Mouse (Mus musculus): ENCODE results near the gene Tmtc2. TPM values are rescaled to one million over a fixed set of nuclear protein-coding genes. Genes with fewer than 3 reads are reported as not detected.

Gene Tmtc2
- not detected in 2 replicates for polyA plus RNA-seq (2012; ENCODE audit: insufficient read depth, insufficient read length, low replicate concordance, missing spikeins)

DNA sequence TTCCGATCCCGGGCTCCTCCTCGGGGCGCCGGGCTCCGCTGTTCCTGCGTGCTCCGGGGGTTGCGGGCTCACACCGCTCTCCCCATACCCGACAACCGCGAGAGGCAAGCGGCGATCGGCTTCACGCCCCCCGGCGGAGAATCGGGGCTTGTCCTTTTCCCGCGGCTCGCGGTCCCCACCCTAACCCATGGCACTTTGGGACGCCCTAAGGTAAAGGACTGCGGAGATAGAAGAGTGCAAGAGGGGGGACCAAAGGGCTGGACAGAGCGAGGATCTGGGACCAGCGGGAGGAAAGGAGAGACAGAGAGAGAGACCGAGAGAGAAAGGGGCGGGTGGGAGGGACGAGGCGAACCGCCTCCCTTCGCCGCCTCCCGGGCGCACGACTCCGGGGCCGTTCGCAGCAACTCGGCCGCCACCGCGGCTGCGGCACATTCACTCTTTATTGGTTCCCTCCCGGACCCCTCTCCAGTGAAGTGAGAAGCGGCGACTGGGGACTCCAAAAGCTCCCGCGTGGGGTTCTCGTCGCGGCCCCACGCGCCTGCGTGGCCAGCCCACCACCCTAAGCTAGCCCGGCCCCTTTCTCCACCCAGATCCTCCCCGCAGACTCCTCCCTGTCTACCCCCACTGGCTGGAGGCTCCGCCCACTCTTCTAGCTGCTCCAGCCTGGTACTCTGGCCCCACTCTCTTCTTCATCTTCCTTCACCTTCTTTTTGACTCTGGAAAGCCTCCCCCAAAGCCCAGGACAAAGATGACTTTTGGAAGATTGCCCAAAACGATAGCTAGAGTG lies at the start of gene Tmtc2:
Gene Tmtc2 (minus strand): TSS at position 544 of the 787 bp plus-strand sequence.
- under 1% methylated on average over 61 of the region's 61 CpGs for WGBS
- TF ChIP-seq CTCF (IDR thresholded peaks at IDR 0.05; ENCODE audit: insufficient read depth, low read depth, low read length) (no peak), POLR2A (IDR thresholded peaks at IDR 0.05; ENCODE audit: insufficient read depth, low read depth, low read length) (peak; percentile 78)
- H3K4me1 ChIP-seq (ENCODE audit: control insufficient read depth, insufficient read depth, low read length), result 0 out of 2 replicates have a peak, but pooled peaks cover 3% of the 10 kb centered on the region
- peak within 1 kb of the TSS; percentile 86 for H3K4me3 ChIP-seq (ENCODE audit: insufficient read depth, low read depth, low read length)
- H3K27ac ChIP-seq (ENCODE audit: insufficient read depth, low read depth, low read length), result peak within 1 kb of the TSS; percentile 76

DNA sequence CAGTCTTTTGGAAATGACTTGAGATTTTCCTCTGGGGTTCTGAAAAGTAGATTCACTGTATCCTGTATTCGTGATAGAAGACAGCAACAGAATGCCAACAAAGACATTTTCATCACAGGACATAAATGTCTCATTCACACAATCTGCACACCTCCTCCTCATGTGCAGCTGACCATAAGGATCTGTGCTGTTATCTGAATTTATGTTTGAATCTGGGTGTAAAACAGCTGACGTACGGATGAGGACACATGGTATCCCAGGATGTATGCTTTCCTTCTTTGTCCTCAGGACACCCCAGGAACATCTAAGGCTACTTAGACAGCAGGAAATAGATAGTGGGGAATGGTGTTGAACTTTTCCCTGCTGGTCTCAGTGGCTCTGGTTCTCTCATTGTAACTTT lies 37.9 kb upstream of the Tmtc2 start:
- no peak overlapping the region for H3K27ac ChIP-seq (ENCODE audit: insufficient read depth, low read depth, low read length)
- no peaks in the 10 kb centered on the region for H3K4me1 ChIP-seq (ENCODE audit: control insufficient read depth, insufficient read depth, low read length)
- no peak overlapping the region for H3K4me3 ChIP-seq (ENCODE audit: insufficient read depth, low read depth, low read length)
- WGBS, result 90% methylated on average over 3 of the region's 3 CpGs
- TF ChIP-seq POLR2A (IDR thresholded peaks at IDR 0.05; ENCODE audit: insufficient read depth, low read depth, low read length) (no peak), CTCF (IDR thresholded peaks at IDR 0.05; ENCODE audit: insufficient read depth, low read depth, low read length) (no peak)

DNA sequence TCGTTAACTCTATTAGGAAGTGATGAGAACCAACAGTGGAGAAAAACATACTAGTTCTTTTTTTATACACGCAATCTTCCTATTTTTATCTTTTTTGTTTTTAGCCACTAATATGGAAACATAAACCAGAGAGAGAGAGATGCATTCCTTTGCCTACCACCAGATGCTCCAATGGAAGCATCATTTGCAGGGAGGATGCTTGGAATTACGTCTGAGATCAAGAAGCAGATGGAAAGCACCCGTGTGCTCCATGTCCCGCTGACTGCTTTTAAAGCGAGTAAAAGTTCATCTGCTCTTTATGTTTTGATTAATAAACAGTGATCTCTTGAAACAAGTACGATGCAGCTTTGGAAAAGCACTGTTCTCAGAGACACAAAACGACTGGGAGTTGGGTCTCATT lies 24.6 kb upstream of the Tmtc2 start:
- TF ChIP-seq POLR2A (IDR thresholded peaks at IDR 0.05; ENCODE audit: insufficient read depth, low read depth, low read length) (no peak), CTCF (IDR thresholded peaks at IDR 0.05; ENCODE audit: insufficient read depth, low read depth, low read length) (no peak)
- no peak overlapping the region for H3K27ac ChIP-seq (ENCODE audit: insufficient read depth, low read depth, low read length)
- H3K4me3 ChIP-seq (ENCODE audit: insufficient read depth, low read depth, low read length), result no peak overlapping the region
- 77% methylated on average over 8 of the region's 8 CpGs for WGBS
- H3K4me1 ChIP-seq (ENCODE audit: control insufficient read depth, insufficient read depth, low read length), result no peaks in the 10 kb centered on the region

DNA sequence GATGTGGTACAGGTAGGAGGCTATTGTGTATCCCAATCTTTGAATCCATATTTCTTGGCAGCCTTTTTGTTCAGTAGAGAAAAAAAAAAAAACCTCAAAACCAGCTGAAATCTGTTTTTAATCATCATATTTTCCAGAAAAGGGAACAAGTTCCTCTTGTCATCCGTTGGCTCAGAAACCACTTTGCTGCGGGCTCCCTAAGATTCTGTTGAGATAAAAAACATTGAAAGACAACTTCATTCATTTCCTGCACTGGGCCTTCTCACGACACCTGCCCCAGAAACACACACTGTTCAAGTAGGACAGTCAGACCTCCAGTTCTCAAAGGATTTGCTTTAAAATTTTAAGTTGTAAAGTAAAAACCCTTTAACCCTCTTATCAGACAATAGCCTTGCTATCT lies 23.0 kb upstream of the Tmtc2 start:
- no peak for TF ChIP-seq POLR2A (IDR thresholded peaks at IDR 0.05; ENCODE audit: insufficient read depth, low read depth, low read length)
- TF ChIP-seq CTCF (IDR thresholded peaks at IDR 0.05; ENCODE audit: insufficient read depth, low read depth, low read length), result no peak
- no peak overlapping the region for H3K4me3 ChIP-seq (ENCODE audit: insufficient read depth, low read depth, low read length)
- WGBS, result 86% methylated on average over 3 of the region's 3 CpGs
- no peaks in the 10 kb centered on the region for H3K4me1 ChIP-seq (ENCODE audit: control insufficient read depth, insufficient read depth, low read length)
- H3K27ac ChIP-seq (ENCODE audit: insufficient read depth, low read depth, low read length), result no peak overlapping the region

DNA sequence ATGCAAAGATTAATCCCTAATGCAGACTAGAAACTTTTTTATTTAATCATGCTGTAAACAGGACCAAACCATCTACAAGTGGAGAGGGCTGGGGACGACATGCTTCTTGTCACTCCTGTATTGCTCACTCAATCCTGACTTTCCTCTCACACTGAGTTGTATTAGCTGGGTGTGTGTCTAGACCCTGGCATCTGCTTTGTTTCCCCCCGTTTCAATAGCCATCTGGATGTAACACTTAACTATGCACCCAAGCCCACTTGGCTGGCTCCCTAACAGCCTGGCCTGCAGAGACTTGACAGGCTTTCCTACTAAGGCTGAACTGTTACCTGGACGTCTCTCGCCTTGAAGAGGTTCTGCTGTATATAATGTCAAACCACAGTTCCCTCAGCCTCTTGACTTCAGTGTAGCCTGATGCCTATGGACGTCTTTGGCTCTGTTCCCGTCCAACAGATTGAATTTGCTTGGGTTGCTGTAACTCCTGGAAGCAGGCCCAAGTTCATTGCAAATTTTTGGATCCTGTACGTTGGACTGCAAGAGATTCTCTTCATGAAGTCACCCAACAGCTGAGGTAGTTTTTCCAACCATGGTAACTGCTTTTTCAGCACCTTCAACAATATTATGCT lies 21.3 kb upstream of the Tmtc2 start:
- Histone ChIP-seq H3K4me3 (ENCODE audit: insufficient read depth, low read depth, low read length) (no peak overlapping the region), H3K4me1 (ENCODE audit: control insufficient read depth, insufficient read depth, low read length) (no peaks in the 10 kb centered on the region), H3K27ac (ENCODE audit: insufficient read depth, low read depth, low read length) (no peak overlapping the region)
- whole genome bisulfite sequencing, result 81% methylated on average over 7 of the region's 7 CpGs
- TF ChIP-seq CTCF (IDR thresholded peaks at IDR 0.05; ENCODE audit: insufficient read depth, low read depth, low read length) (no peak), POLR2A (IDR thresholded peaks at IDR 0.05; ENCODE audit: insufficient read depth, low read depth, low read length) (no peak)

DNA sequence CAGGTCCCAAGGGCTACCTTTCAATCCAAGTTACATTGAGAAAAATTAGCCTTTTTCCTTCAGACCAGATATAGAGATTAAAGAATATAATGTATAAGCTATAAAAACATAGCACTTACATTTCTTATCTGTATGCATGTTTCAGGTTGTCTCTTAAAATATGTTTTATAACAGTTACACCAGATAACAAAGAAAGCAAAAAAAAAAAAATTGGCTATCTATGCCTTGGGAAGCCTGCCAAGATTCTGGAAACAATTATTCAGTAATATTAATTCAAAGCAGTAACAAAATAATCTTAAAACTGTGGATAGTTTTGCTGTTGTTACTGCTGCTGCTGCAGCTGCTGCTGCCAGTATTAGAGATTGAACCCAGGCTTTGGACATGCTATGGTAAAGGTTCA lies 13.9 kb upstream of the Tmtc2 start:
- TF ChIP-seq CTCF (IDR thresholded peaks at IDR 0.05; ENCODE audit: insufficient read depth, low read depth, low read length), result no peak
- TF ChIP-seq POLR2A (IDR thresholded peaks at IDR 0.05; ENCODE audit: insufficient read depth, low read depth, low read length), result no peak
- H3K27ac ChIP-seq (ENCODE audit: insufficient read depth, low read depth, low read length), result no peak overlapping the region

DNA sequence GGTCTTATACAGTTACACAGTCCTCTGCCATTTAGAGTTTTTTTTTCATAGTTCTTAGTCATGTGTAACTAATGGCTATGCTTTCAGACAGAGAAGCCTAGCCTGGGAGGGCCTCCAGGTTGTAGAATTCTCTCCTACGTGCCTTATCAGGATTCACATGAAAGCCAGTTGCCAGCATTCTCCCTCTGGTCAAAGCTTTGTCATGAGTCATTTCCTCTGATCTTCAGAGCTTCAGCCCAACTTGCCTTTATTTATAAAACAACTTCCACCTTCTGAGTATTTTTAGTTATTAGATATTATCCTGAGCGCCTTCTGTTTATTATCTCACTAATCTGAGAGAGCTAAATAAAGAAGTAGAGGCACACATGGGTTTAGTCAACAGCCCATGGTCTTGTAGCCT lies 5.1 kb upstream of the Tmtc2 start:
- H3K27ac ChIP-seq (ENCODE audit: insufficient read depth, low read depth, low read length), result no peak overlapping the region
- H3K4me3 ChIP-seq (ENCODE audit: insufficient read depth, low read depth, low read length), result no peak overlapping the region
- no peak for TF ChIP-seq CTCF (IDR thresholded peaks at IDR 0.05; ENCODE audit: insufficient read depth, low read depth, low read length)
- no peak for TF ChIP-seq POLR2A (IDR thresholded peaks at IDR 0.05; ENCODE audit: insufficient read depth, low read depth, low read length)
- no peaks in the 10 kb centered on the region for H3K4me1 ChIP-seq (ENCODE audit: control insufficient read depth, insufficient read depth, low read length)
- WGBS, result 86% methylated on average over 2 of the region's 2 CpGs

More for the DNA sequence above, 13.9 kb upstream of the Tmtc2 start:
- Histone ChIP-seq H3K4me1 (ENCODE audit: control insufficient read depth, insufficient read depth, low read length) (no peaks in the 10 kb centered on the region), H3K4me3 (ENCODE audit: insufficient read depth, low read depth, low read length) (no peak overlapping the region)

DNA sequence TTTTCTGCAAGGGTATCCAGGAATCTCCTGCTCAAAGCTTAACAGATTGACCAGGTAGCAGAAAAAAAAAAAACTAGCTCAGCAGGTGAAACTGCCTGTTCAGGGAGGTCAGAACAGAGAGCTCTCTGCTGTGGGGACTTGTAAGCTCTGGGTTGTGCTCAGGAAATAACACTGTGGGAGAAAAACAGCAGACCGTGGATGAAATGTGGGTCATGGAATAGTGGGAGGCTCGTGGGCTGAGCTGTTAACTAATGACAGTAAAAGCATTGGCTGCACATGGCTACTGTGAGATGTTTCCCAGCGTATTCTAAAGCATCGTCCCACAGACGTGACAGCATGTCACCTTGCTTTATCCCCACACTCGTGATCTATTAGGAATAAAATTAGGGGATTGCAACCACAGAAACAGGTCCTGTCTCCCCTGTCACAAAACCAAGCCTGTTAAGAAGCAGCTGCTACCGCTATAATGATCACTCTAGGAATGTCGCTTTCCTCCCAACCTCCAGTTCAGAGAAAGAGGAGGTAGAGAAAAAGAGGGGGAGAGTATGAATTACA lies 4.1 kb upstream of the Tmtc2 start:
- TF ChIP-seq POLR2A (IDR thresholded peaks at IDR 0.05; ENCODE audit: insufficient read depth, low read depth, low read length) (no peak), CTCF (IDR thresholded peaks at IDR 0.05; ENCODE audit: insufficient read depth, low read depth, low read length) (no peak)
- 0 out of 2 replicates have a peak overlapping the region, but pooled peaks have one; percentile 4 for H3K27ac ChIP-seq (ENCODE audit: insufficient read depth, low read depth, low read length)

More for the DNA sequence above, 4.1 kb upstream of the Tmtc2 start:
- Histone ChIP-seq H3K4me1 (ENCODE audit: control insufficient read depth, insufficient read depth, low read length) (no peaks in the 10 kb centered on the region), H3K4me3 (ENCODE audit: insufficient read depth, low read depth, low read length) (no peak overlapping the region)
- 23% methylated on average over 8 of the region's 8 CpGs for WGBS

Data from olfactory bulb, adult 2 months (tissue).